Mouse (Mus musculus) kidney, postnatal 0 days (tissue): Measurements from ENCODE around the gene Ceacam5. TPM values are rescaled to one million over a fixed set of nuclear protein-coding genes. Genes with fewer than 3 reads are reported as not detected.

Experiments used
- ATAC-seq: fragments of 200-750 bp; cut with Nextera tagmentation; replicated peaks from 2 replicates; pipeline ENCODE4 v1.8.0; 2017; ENCODE audit warnings: low read depth, moderate number of reproducible peaks, moderate TSS enrichment, moderate library complexity; ENCODE audit not compliant: low FRiP score
- DNase-seq: peaks from one replicate; pipeline ENCODE4 v3.0.0-alpha.2; 2016; ENCODE audit warnings: low spot score
- H3K27ac ChIP-seq: fragments of 300-500 bp; sonication (generic); 2 replicates; pipeline ENCODE4 v1.5.1; 2014; ENCODE audit warnings: mild to moderate bottlenecking
- H3K27me3 ChIP-seq: fragments of 300-500 bp; sonication (generic); 2 replicates; pipeline ENCODE4 v1.6.1; 2014; ENCODE audit warnings: low read length, mixed read lengths; ENCODE audit not compliant: insufficient read depth
- H3K36me3 ChIP-seq: fragments of 300-500 bp; sonication (generic); 2 replicates; pipeline ENCODE4 v1.6.1; 2014; ENCODE audit warnings: low read length, mixed read lengths; ENCODE audit not compliant: insufficient read depth
- H3K4me1 ChIP-seq: fragments of 300-500 bp; sonication (generic); replicated peaks from 2 replicates; pipeline ENCODE4 v1.6.1; 2014; ENCODE audit warnings: antibody characterized with exemption, low read length, mixed read lengths; ENCODE audit not compliant: insufficient read depth
- H3K4me2 ChIP-seq: fragments of 300-500 bp; sonication (generic); 2 replicates; pipeline ENCODE4 v1.6.1; 2014; ENCODE audit warnings: mild to moderate bottlenecking, low read length, moderate library complexity, mixed read lengths
- H3K4me3 ChIP-seq: fragments of 300-500 bp; sonication (generic); replicated peaks from 2 replicates; pipeline ENCODE4 v1.5.1; 2014; ENCODE audit warnings: low read depth, low read length
- H3K9ac ChIP-seq: fragments of 300-500 bp; sonication (generic); 2 replicates; pipeline ENCODE4 v1.6.1; 2014; ENCODE audit warnings: low read depth, low read length
- H3K9me3 ChIP-seq: fragments of 300-500 bp; sonication (generic); replicated peaks from 2 replicates; pipeline ENCODE4 v1.6.1; 2016; ENCODE audit warnings: low read length, inconsistent platforms, mixed read lengths
- CTCF ChIP-seq: IDR thresholded peaks from 2 replicates; pipeline ENCODE4 v1.5.1; 2016; ENCODE audit warnings: antibody characterized with exemption, low read depth, mild to moderate bottlenecking, moderate library complexity
- WGBS: fragments of 180-500 bp; shearing (Covaris S2); extraction: QIAGEN DNeasy Blood & Tissue Kit; methylation state at CpG from one replicate; pipeline ENCODE4 v1.1.7; 2014; 5-methylcytosine and 5-hydroxymethylcytosine counted together
- polyA plus RNA-seq: library from polyadenylated mRNA; unstranded; fragments of >200 nt; fragmentation: Nextera tagmentation; extraction: Ambion mirVana; gene quantifications from 2 replicates; pipeline ENCODE4 v1.2.1, GENCODE M21; 2015

Ceacam5 gene
- not detected in 2 replicates for polyA plus RNA-seq

- no peaks in the 10 kb centered on the region for H3K36me3 ChIP-seq
- WGBS: 65% methylated on average over 1 of the region's 1 CpGs
- H3K9ac ChIP-seq: no peak within 1 kb of the TSS
- ATAC-seq: no peak
- no peak within 1 kb of the TSS for H3K4me2 ChIP-seq
- DNase-seq: no peak
- H3K4me3 ChIP-seq: no peak within 1 kb of the TSS
- H3K27ac ChIP-seq: no peak within 1 kb of the TSS
- no peaks in the 10 kb centered on the region for H3K4me1 ChIP-seq
- H3K27me3 ChIP-seq: no peaks in the 10 kb centered on the region
- no peak for TF ChIP-seq CTCF
- H3K9me3 ChIP-seq: no peaks in the 10 kb centered on the region
Measured at GRCm38 (mm10) chr7:17712938-17713337, at the start of gene Ceacam5. Gene Ceacam5 (plus strand): TSS chr7:17713238.

Other genes with a start within 250 kb of the Ceacam5 start
- gene Ceacam14, start 99.4 kb downstream of the Ceacam5 start, polyA plus RNA-seq: not detected in 2 replicates
- gene Gm5155, start 158.5 kb downstream of the Ceacam5 start, polyA plus RNA-seq: not detected in 2 replicates